Mouse (Mus musculus) skeletal muscle tissue, adult 2 months (tissue): ENCODE data around the gene Ppp4c.

ENCODE experiments used
- DNase-seq: peaks from one replicate; pipeline ENCODE4 v3.0.0-alpha.2; 2012; ENCODE audit warnings: low read depth, low spot score

Gene Ppp4c

GRCm38 (mm10) chr7:126802134-126802889 lies 10.0 kb upstream of the Ppp4c start:
- peak; percentile 91 for DNase-seq

GRCm38 (mm10) chr7:126801057-126801422 lies 8.7 kb upstream of the Ppp4c start:
- no peak for DNase-seq

GRCm38 (mm10) chr7:126800269-126801056 lies 8.2 kb upstream of the Ppp4c start:
- no peak for DNase-seq

- DNase-seq = peak; percentile 96
These were observed 7.4 kb upstream of the Ppp4c start for GRCm38 (mm10) chr7:126799468-126800268.

GRCm38 (mm10) chr7:126799050-126799467 lies 6.8 kb upstream of the Ppp4c start:
- peak; percentile 98 for DNase-seq

GRCm38 (mm10) chr7:126798127-126799049 lies 6.1 kb upstream of the Ppp4c start:
- no peak for DNase-seq

- DNase-seq = no peak
These were observed 5.3 kb upstream of the Ppp4c start, which contains the start of gene Fam57b for GRCm38 (mm10) chr7:126797411-126798126. Fam57b (plus strand) TSS chr7:126797668.

GRCm38 (mm10) chr7:126796350-126796932 lies 4.1 kb upstream of the Ppp4c start:
- DNase-seq = no peak

- DNase-seq = no peak
These were observed 3.4 kb upstream of the Ppp4c start for GRCm38 (mm10) chr7:126795387-126796317.

GRCm38 (mm10) chr7:126794271-126794605 lies 1.9 kb upstream of the Ppp4c start:
- no peak for DNase-seq

- no peak for DNase-seq
These were observed 1.4 kb upstream of the Ppp4c start for GRCm38 (mm10) chr7:126793456-126794270.

GRCm38 (mm10) chr7:126792721-126793443 lies 586 bp upstream of the Ppp4c start:
- DNase-seq = no peak

GRCm38 (mm10) chr7:126789141-126789540 lies 3.2 kb downstream of the Ppp4c start:
- DNase-seq = no peak

- no peak for DNase-seq
These were observed 6.2 kb downstream of the Ppp4c start for GRCm38 (mm10) chr7:126786142-126786541.

GRCm38 (mm10) chr7:126785056-126785455 lies 7.2 kb downstream of the Ppp4c start:
- DNase-seq = no peak

- no peak for DNase-seq
These were observed 7.8 kb downstream of the Ppp4c start for GRCm38 (mm10) chr7:126784469-126784868.

GRCm38 (mm10) chr7:126782693-126783092 lies 9.6 kb downstream of the Ppp4c start:
- DNase-seq = no peak
